Mouse (Mus musculus) forebrain, embryonic 15.5 days (tissue): ENCODE measurements around the gene Hmgcl. TPM values are rescaled to one million over a fixed set of nuclear protein-coding genes. Genes with fewer than 3 reads are reported as not detected.

Experiments
- ATAC-seq: fragments of 200-750 bp; cut with Nextera tagmentation; replicated peaks from 2 replicates; pipeline ENCODE4 v1.8.0; 2017; ENCODE audit warnings: mild to moderate bottlenecking, moderate TSS enrichment, moderate library complexity
- H3K27ac ChIP-seq: fragments of 300-500 bp; sonication (generic); replicated peaks from 2 replicates; pipeline ENCODE4 v1.5.1; 2015; ENCODE audit warnings: mild to moderate bottlenecking, inconsistent platforms
- H3K27me3 ChIP-seq: fragments of 300-500 bp; sonication (generic); 2 replicates; pipeline ENCODE4 v1.6.1; 2015; ENCODE audit warnings: inconsistent platforms
- H3K36me3 ChIP-seq: fragments of 300-500 bp; sonication (generic); 2 replicates; pipeline ENCODE4 v1.6.1; 2015; ENCODE audit warnings: mild to moderate bottlenecking, inconsistent platforms
- H3K4me1 ChIP-seq: fragments of 300-500 bp; sonication (generic); 2 replicates; pipeline ENCODE4 v1.6.1; 2015; ENCODE audit warnings: inconsistent platforms
- H3K4me2 ChIP-seq: fragments of 300-500 bp; sonication (generic); replicated peaks from 2 replicates; pipeline ENCODE4 v1.6.1; 2015; ENCODE audit warnings: mild to moderate bottlenecking, inconsistent platforms
- H3K4me3 ChIP-seq: fragments of 300-500 bp; sonication (generic); 2 replicates; pipeline ENCODE4 v1.5.1; 2015; ENCODE audit warnings: mild to moderate bottlenecking, inconsistent platforms
- H3K9ac ChIP-seq: fragments of 300-500 bp; sonication (generic); replicated peaks from 2 replicates; pipeline ENCODE4 v1.6.1; 2015; ENCODE audit warnings: mild to moderate bottlenecking, inconsistent platforms
- H3K9me3 ChIP-seq: fragments of 300-500 bp; sonication (generic); 2 replicates; pipeline ENCODE4 v1.6.1; 2016; ENCODE audit warnings: inconsistent platforms
- WGBS: fragments of 180-500 bp; shearing (Covaris S2); methylation state at CpG from one replicate; pipeline ENCODE4 v1.1.7; 2015; ENCODE audit warnings: mixed read lengths; 5-methylcytosine and 5-hydroxymethylcytosine counted together
- polyA plus RNA-seq: library from polyadenylated mRNA; unstranded; fragments of >200 nt; fragmentation: Nextera tagmentation; extraction: Ambion mirVana; gene quantifications from 2 replicates; pipeline ENCODE4 v1.2.1, GENCODE M21; 2015

Gene Hmgcl
- polyA plus RNA-seq, 1 experiment from 2014 or later: 66.6 TPM

- Histone ChIP-seq H3K27me3 (no peaks in the 10 kb centered on the region), H3K36me3 (peaks cover 5% of the 10 kb centered on the region; the same call in 1 of the 2 replicates), H3K9me3 (no peaks in the 10 kb centered on the region), H3K27ac (no peak overlapping the region), H3K4me3 (no peak overlapping the region), H3K4me2 (no peak overlapping the region), H3K9ac (no peak overlapping the region), H3K4me1 (peaks cover 10% of the 10 kb centered on the region)
- ATAC-seq: no peak
- 94% methylated on average over 13 of the region's 13 CpGs for WGBS
Observed at GRCm38 (mm10) chr4:135918635-135919279, 27.5 kb upstream of the Hmgcl start.

- ATAC-seq: no peak
- H3K9me3 ChIP-seq: no peaks in the 10 kb centered on the region
- no peak overlapping the region for H3K27ac ChIP-seq
- WGBS: 92% methylated on average over 3 of the region's 3 CpGs
- H3K4me3 ChIP-seq: no peak overlapping the region
- H3K27me3 ChIP-seq: no peaks in the 10 kb centered on the region
- peaks cover 5% of the 10 kb centered on the region; the same call in 1 of the 2 replicates for H3K36me3 ChIP-seq
- no peak overlapping the region for H3K4me2 ChIP-seq
- no peak overlapping the region for H3K9ac ChIP-seq
- H3K4me1 ChIP-seq: peaks cover 10% of the 10 kb centered on the region
Observed at GRCm38 (mm10) chr4:135919280-135919639, 27.0 kb upstream of the Hmgcl start.

- 2% methylated on average over 60 of the region's 60 CpGs for WGBS
- Histone ChIP-seq H3K9me3 (no peaks in the 10 kb centered on the region), H3K27ac (peak within 1 kb of the TSS; percentile 86)
Observed at GRCm38 (mm10) chr4:135920304-135921241, 25.7 kb upstream of the Hmgcl start, which contains the start of gene Fuca1. Fuca1 (plus strand) TSS chr4:135920735.

GRCm38 (mm10) chr4:135921257-135922120, 24.8 kb upstream of the Hmgcl start:
- no peak for ATAC-seq
- 6% methylated on average over 26 of the region's 26 CpGs for WGBS

More at GRCm38 (mm10) chr4:135920304-135921241, 25.7 kb upstream of the Hmgcl start, which contains the start of gene Fuca1:
- Histone ChIP-seq H3K36me3 (peaks cover 6% of the 10 kb centered on the region; the same call in 1 of the 2 replicates), H3K9ac (peak within 1 kb of the TSS; percentile 85), H3K4me2 (peak within 1 kb of the TSS; percentile 90), H3K4me3 (peak within 1 kb of the TSS; percentile 91), H3K4me1 (peaks cover 10% of the 10 kb centered on the region), H3K27me3 (no peaks in the 10 kb centered on the region)
- ATAC-seq: peak; percentile 99

GRCm38 (mm10) chr4:135922190-135922589, 24.1 kb upstream of the Hmgcl start:
- no peaks in the 10 kb centered on the region for H3K27me3 ChIP-seq
- H3K4me3 ChIP-seq: 0 out of 2 replicates have a peak overlapping the region, but pooled peaks have one; percentile 91
- no peak overlapping the region for H3K27ac ChIP-seq
- peaks cover 17% of the 10 kb centered on the region; the same call in 1 of the 2 replicates for H3K36me3 ChIP-seq
- H3K9me3 ChIP-seq: no peaks in the 10 kb centered on the region
- ATAC-seq: no peak
- peaks cover 10% of the 10 kb centered on the region for H3K4me1 ChIP-seq
- peak overlapping the region; percentile 90 for H3K4me2 ChIP-seq
- 78% methylated on average over 1 of the region's 1 CpGs for WGBS
- H3K9ac ChIP-seq: no peak overlapping the region

More at GRCm38 (mm10) chr4:135921257-135922120, 24.8 kb upstream of the Hmgcl start:
- Histone ChIP-seq H3K36me3 (peaks cover 11% of the 10 kb centered on the region; the same call in 1 of the 2 replicates), H3K27ac (peak overlapping the region; percentile 86), H3K4me3 (peak overlapping the region; percentile 91), H3K9me3 (no peaks in the 10 kb centered on the region), H3K9ac (peak overlapping the region; percentile 85), H3K27me3 (no peaks in the 10 kb centered on the region), H3K4me1 (peaks cover 10% of the 10 kb centered on the region), H3K4me2 (peak overlapping the region; percentile 90)

GRCm38 (mm10) chr4:135924418-135924817, 21.8 kb upstream of the Hmgcl start:
- H3K4me3 ChIP-seq: no peak overlapping the region
- H3K27me3 ChIP-seq: no peaks in the 10 kb centered on the region
- no peak overlapping the region for H3K4me2 ChIP-seq
- no peak overlapping the region for H3K27ac ChIP-seq
- peaks cover 10% of the 10 kb centered on the region for H3K4me1 ChIP-seq
- peaks cover 17% of the 10 kb centered on the region; the same call in 1 of the 2 replicates for H3K36me3 ChIP-seq
- WGBS: 93% methylated on average over 2 of the region's 2 CpGs
- no peak for ATAC-seq
- H3K9me3 ChIP-seq: no peaks in the 10 kb centered on the region
- H3K9ac ChIP-seq: no peak overlapping the region

- peaks cover 10% of the 10 kb centered on the region for H3K4me1 ChIP-seq
- WGBS: 77% methylated on average over 5 of the region's 5 CpGs
- H3K9me3 ChIP-seq: no peaks in the 10 kb centered on the region
- no peak overlapping the region for H3K9ac ChIP-seq
- no peak for ATAC-seq
- no peak overlapping the region for H3K4me3 ChIP-seq
- peaks cover 17% of the 10 kb centered on the region; the same call in 1 of the 2 replicates for H3K36me3 ChIP-seq
- no peak overlapping the region for H3K27ac ChIP-seq
- H3K4me2 ChIP-seq: no peak overlapping the region
- no peaks in the 10 kb centered on the region for H3K27me3 ChIP-seq
Observed at GRCm38 (mm10) chr4:135925341-135925740, 20.9 kb upstream of the Hmgcl start.

GRCm38 (mm10) chr4:135926195-135926808, 19.9 kb upstream of the Hmgcl start:
- no peaks in the 10 kb centered on the region for H3K27me3 ChIP-seq
- H3K36me3 ChIP-seq: peaks cover 17% of the 10 kb centered on the region; the same call in 1 of the 2 replicates
- no peaks in the 10 kb centered on the region for H3K9me3 ChIP-seq
- no peak overlapping the region for H3K4me2 ChIP-seq
- H3K4me3 ChIP-seq: no peak overlapping the region
- no peak overlapping the region for H3K9ac ChIP-seq
- no peak overlapping the region for H3K27ac ChIP-seq
- peaks cover 9% of the 10 kb centered on the region for H3K4me1 ChIP-seq
- no peak for ATAC-seq
- WGBS: 87% methylated on average over 10 of the region's 10 CpGs

- Histone ChIP-seq H3K9ac (no peak overlapping the region), H3K4me2 (no peak overlapping the region), H3K4me1 (peaks cover 4% of the 10 kb centered on the region), H3K9me3 (no peaks in the 10 kb centered on the region), H3K36me3 (peaks cover 17% of the 10 kb centered on the region; the same call in 1 of the 2 replicates), H3K27ac (no peak overlapping the region), H3K27me3 (no peaks in the 10 kb centered on the region), H3K4me3 (no peak overlapping the region)
- no peak for ATAC-seq
- WGBS: 95% methylated on average over 3 of the region's 3 CpGs
Observed at GRCm38 (mm10) chr4:135926861-135927260, 19.4 kb upstream of the Hmgcl start.

GRCm38 (mm10) chr4:135928376-135928775, 17.9 kb upstream of the Hmgcl start:
- WGBS: 80% methylated on average over 9 of the region's 9 CpGs
- Histone ChIP-seq H3K4me2 (no peak overlapping the region), H3K4me1 (no peaks in the 10 kb centered on the region; the same call in 1 of the 2 replicates), H3K27me3 (no peaks in the 10 kb centered on the region), H3K9ac (no peak overlapping the region), H3K4me3 (no peak overlapping the region), H3K27ac (no peak overlapping the region), H3K9me3 (no peaks in the 10 kb centered on the region), H3K36me3 (peaks cover 20% of the 10 kb centered on the region)
- ATAC-seq: no peak

- Histone ChIP-seq H3K9ac (no peak overlapping the region), H3K27me3 (no peaks in the 10 kb centered on the region), H3K36me3 (peaks cover 25% of the 10 kb centered on the region), H3K27ac (no peak overlapping the region), H3K4me2 (no peak overlapping the region), H3K4me1 (no peaks in the 10 kb centered on the region; the same call in 1 of the 2 replicates), H3K9me3 (no peaks in the 10 kb centered on the region), H3K4me3 (no peak overlapping the region)
- WGBS: 85% methylated on average over 5 of the region's 5 CpGs
- no peak for ATAC-seq
Observed at GRCm38 (mm10) chr4:135929405-135929804, 16.8 kb upstream of the Hmgcl start.
